13 mouse cellular contexts compared by ENCODE assay signal in the genomic region with DNA sequence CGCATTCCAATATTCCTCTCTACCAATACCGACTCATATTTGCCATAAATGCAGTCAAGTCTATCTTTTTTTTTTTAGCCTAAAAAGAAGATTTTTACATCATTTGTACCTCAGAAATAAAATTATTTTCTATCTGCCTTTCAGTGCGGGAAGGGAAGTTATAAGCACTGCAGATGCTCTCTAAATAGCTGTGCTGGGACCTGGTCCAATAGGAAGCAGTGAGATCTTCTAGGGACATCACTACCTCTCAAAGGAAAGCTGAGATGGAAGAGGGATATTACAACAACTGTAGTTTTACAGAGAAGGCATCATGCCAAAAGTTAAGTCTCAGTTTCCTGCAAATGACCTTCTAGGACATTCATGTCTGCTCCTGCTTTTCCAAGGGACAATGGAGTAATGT.
"Had no signal": no experiment of that assay in that cellular context is flagged by ENCODE, and none has a peak within 500 bp of the region (broad histone marks: within the 10 kb centered on the region; RNA-seq: fewer than 3 reads in every experiment).

No protein-coding gene starts in this region.

- DNase-seq: gastrocnemius, adult 2 months; gastrocnemius, postnatal 10 days; gastrocnemius, postnatal 25 days; heart, adult 18-20 months; heart, postnatal 10 days; heart, postnatal 4 days; kidney, adult 18-20 months; kidney, adult 8-10 months; kidney, postnatal 10 days; kidney, postnatal 25 days; kidney, postnatal 4 days; liver; liver, embryonic 13.5 days had no signal
